Mouse (Mus musculus) hindbrain, postnatal 0 days (tissue): ENCODE measurements at regions not wholly inside any gene's neighbourhood (a gene's known extent, or its start where the extent isn't known, plus 50 kb on each side); places are given as distances from the start of the nearest gene placed in this dataset.

Experiments
- ATAC-seq: fragments of 200-750 bp; cut with Nextera tagmentation; 2 replicates; pipeline ENCODE4 v1.8.0; 2017; ENCODE audit warnings: mild to moderate bottlenecking, moderate TSS enrichment, moderate library complexity
- DNase-seq: peaks from one replicate; pipeline ENCODE4 v3.0.0-alpha.2; 2015; ENCODE audit warnings: low spot score
- H3K27ac ChIP-seq: fragments of 300-500 bp; sonication (generic); 2 replicates; pipeline ENCODE4 v1.5.1; 2014; ENCODE audit warnings: mild to moderate bottlenecking
- H3K27me3 ChIP-seq: fragments of 300-500 bp; sonication (generic); 2 replicates; pipeline ENCODE4 v1.6.1; 2014; ENCODE audit warnings: low read length, mixed read lengths; ENCODE audit not compliant: insufficient read depth
- H3K36me3 ChIP-seq: fragments of 300-500 bp; sonication (generic); 2 replicates; pipeline ENCODE4 v1.6.1; 2014; ENCODE audit warnings: low read length, mixed read lengths; ENCODE audit not compliant: insufficient read depth
- H3K4me1 ChIP-seq: fragments of 300-500 bp; sonication (generic); 2 replicates; pipeline ENCODE4 v1.6.1; 2014; ENCODE audit warnings: antibody characterized with exemption, low read length, mixed read lengths; ENCODE audit not compliant: insufficient read depth
- H3K4me2 ChIP-seq: fragments of 300-500 bp; sonication (generic); 2 replicates; pipeline ENCODE4 v1.6.1; 2014; ENCODE audit warnings: low read depth, mild to moderate bottlenecking, low read length, moderate library complexity, mixed read lengths
- H3K4me3 ChIP-seq: fragments of 300-500 bp; sonication (generic); 2 replicates; pipeline ENCODE4 v1.5.1; 2014; ENCODE audit warnings: low read length
- H3K9ac ChIP-seq: fragments of 300-500 bp; sonication (generic); replicated peaks from 2 replicates; pipeline ENCODE4 v1.6.1; 2014; ENCODE audit warnings: mild to moderate bottlenecking, low read length, moderate library complexity, mixed read lengths
- H3K9me3 ChIP-seq: fragments of 300-500 bp; sonication (generic); 2 replicates; pipeline ENCODE4 v1.6.1; 2016; ENCODE audit warnings: low read length, mixed read lengths
- CTCF ChIP-seq: IDR thresholded peaks from 2 replicates; pipeline ENCODE4 v1.5.1; 2016; ENCODE audit warnings: antibody characterized with exemption, control low read depth, low read depth
- WGBS: fragments of 180-500 bp; shearing (Covaris S2); extraction: QIAGEN DNeasy Blood & Tissue Kit; methylation state at CpG from one replicate; pipeline ENCODE4 v1.1.7; 2014; 5-methylcytosine and 5-hydroxymethylcytosine counted together

- no peak for TF ChIP-seq CTCF
- no peak overlapping the region for H3K4me2 ChIP-seq
- no peak overlapping the region for H3K4me3 ChIP-seq
- 0 out of 2 replicates have a peak, but pooled peaks cover 1% of the 10 kb centered on the region for H3K4me1 ChIP-seq
- no peaks in the 10 kb centered on the region for H3K9me3 ChIP-seq
- H3K27me3 ChIP-seq, result no peaks in the 10 kb centered on the region
- no peak overlapping the region for H3K27ac ChIP-seq
- DNase-seq, result no peak
- WGBS, result 44% methylated on average over 7 of the region's 7 CpGs
- no peaks in the 10 kb centered on the region for H3K36me3 ChIP-seq
- H3K9ac ChIP-seq, result no peak overlapping the region
- ATAC-seq, result no peak
Observed at GRCm38 (mm10) chr5:149843310-149843709, 165.3 kb downstream of the B3glct start.

DNA sequence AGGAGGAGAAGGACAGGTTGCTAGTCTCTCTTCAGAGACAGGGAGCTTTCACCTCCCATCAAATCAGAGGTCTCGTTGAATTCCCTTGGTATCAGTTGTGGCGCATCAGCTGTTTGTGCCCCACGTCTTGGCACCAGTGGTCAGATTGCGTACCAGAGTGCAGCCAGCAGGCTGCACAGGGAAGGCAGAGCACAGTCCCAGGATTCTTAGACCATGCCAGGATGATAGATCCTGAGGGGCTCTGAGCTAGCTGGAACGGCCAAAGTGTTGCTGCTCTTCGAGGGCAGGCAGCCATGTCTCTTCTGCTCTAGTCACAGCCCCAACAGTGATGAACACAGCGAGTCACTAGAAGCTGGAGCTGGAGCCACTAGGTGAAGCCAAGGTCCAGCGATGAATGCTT lies 167.2 kb downstream of the B3glct start:
- Histone ChIP-seq H3K4me2 (no peak overlapping the region), H3K27ac (no peak overlapping the region), H3K4me1 (no peaks in the 10 kb centered on the region), H3K4me3 (no peak overlapping the region), H3K9ac (no peak overlapping the region), H3K9me3 (no peaks in the 10 kb centered on the region), H3K27me3 (no peaks in the 10 kb centered on the region), H3K36me3 (no peaks in the 10 kb centered on the region)
- no peak for TF ChIP-seq CTCF
- ATAC-seq, result no peak
- WGBS, result 59% methylated on average over 8 of the region's 8 CpGs
- peak; percentile 20 for DNase-seq

DNA sequence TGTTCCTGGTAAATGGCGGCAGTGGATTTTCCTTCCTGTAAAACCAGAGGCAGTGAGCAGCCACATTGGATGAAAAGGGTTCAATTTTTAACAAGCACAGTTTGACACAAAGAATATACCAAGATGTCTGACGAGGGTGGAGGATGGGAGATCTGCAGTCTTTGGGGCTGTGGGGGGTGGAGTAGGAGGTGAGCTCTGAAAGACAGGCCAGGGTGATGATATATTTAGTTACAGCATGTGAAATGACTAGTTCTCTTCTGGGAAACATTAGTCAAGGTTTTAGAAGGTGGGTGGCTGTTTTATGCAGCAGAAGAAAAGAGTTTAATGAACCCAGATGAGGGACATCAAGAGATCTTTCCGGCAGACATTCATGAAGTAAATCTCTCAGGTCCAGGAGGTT lies 170.0 kb upstream of the Rxfp2 start:
- no peaks in the 10 kb centered on the region for H3K4me1 ChIP-seq
- 82% methylated on average over 3 of the region's 3 CpGs for WGBS
- no peak for TF ChIP-seq CTCF
- ATAC-seq, result no peak
- no peaks in the 10 kb centered on the region for H3K9me3 ChIP-seq
- no peak overlapping the region for H3K4me3 ChIP-seq
- no peak for DNase-seq
- H3K4me2 ChIP-seq, result no peak overlapping the region
- H3K36me3 ChIP-seq, result no peaks in the 10 kb centered on the region
- H3K9ac ChIP-seq, result no peak overlapping the region
- no peaks in the 10 kb centered on the region for H3K27me3 ChIP-seq
- no peak overlapping the region for H3K27ac ChIP-seq

- Histone ChIP-seq H3K36me3 (no peaks in the 10 kb centered on the region), H3K27ac (no peak overlapping the region), H3K4me2 (no peak overlapping the region), H3K9me3 (no peaks in the 10 kb centered on the region), H3K4me3 (no peak overlapping the region), H3K27me3 (no peaks in the 10 kb centered on the region), H3K9ac (no peak overlapping the region), H3K4me1 (no peaks in the 10 kb centered on the region)
- peak; percentile 87 for TF ChIP-seq CTCF
- ATAC-seq (peak; percentile 61; the same call in 1 of the 2 replicates), DNase-seq (peak; percentile 86)
- WGBS, result 15% methylated on average over 9 of the region's 9 CpGs
Observed at GRCm38 (mm10) chr5:149851011-149851410, 167.5 kb upstream of the Rxfp2 start.

GRCm38 (mm10) chr5:149852516-149852915 lies 166.0 kb upstream of the Rxfp2 start:
- H3K4me3 ChIP-seq, result no peak overlapping the region
- H3K4me2 ChIP-seq, result peak overlapping the region; percentile 10; the same call in 1 of the 2 replicates
- DNase-seq (no peak), ATAC-seq (no peak)
- no peaks in the 10 kb centered on the region for H3K9me3 ChIP-seq
- 54% methylated on average over 16 of the region's 16 CpGs for WGBS
- H3K27me3 ChIP-seq, result no peaks in the 10 kb centered on the region
- no peak overlapping the region for H3K27ac ChIP-seq
- TF ChIP-seq CTCF, result no peak
- H3K4me1 ChIP-seq, result no peaks in the 10 kb centered on the region
- no peaks in the 10 kb centered on the region for H3K36me3 ChIP-seq
- no peak overlapping the region for H3K9ac ChIP-seq

- H3K9ac ChIP-seq, result no peak overlapping the region
- ATAC-seq, result no peak
- 83% methylated on average over 1 of the region's 1 CpGs for WGBS
- H3K27ac ChIP-seq, result no peak overlapping the region
- no peak for DNase-seq
- no peaks in the 10 kb centered on the region for H3K9me3 ChIP-seq
- no peak for TF ChIP-seq CTCF
- no peaks in the 10 kb centered on the region for H3K36me3 ChIP-seq
- no peak overlapping the region for H3K4me3 ChIP-seq
- no peaks in the 10 kb centered on the region for H3K4me1 ChIP-seq
- H3K27me3 ChIP-seq, result no peaks in the 10 kb centered on the region
- no peak overlapping the region for H3K4me2 ChIP-seq
Observed at GRCm38 (mm10) chr5:149856101-149856500, 162.4 kb upstream of the Rxfp2 start.

GRCm38 (mm10) chr5:149857019-149857418 lies 161.5 kb upstream of the Rxfp2 start:
- no peak for ATAC-seq
- Histone ChIP-seq H3K4me2 (no peak overlapping the region), H3K9me3 (no peaks in the 10 kb centered on the region), H3K36me3 (no peaks in the 10 kb centered on the region), H3K27ac (no peak overlapping the region), H3K4me1 (no peaks in the 10 kb centered on the region), H3K27me3 (no peaks in the 10 kb centered on the region), H3K4me3 (no peak overlapping the region), H3K9ac (no peak overlapping the region)
- no peak for TF ChIP-seq CTCF
- 60% methylated on average over 1 of the region's 1 CpGs for WGBS
- no peak for DNase-seq
